34 mouse cellular contexts compared by ENCODE assay signal in genomic region chr5:46103350-46103749, GRCm38 (mm10).
"Had no signal": no experiment of that assay in that cellular context is flagged by ENCODE, and none has a peak within 500 bp of the region (broad histone marks: within the 10 kb centered on the region; RNA-seq: fewer than 3 reads in every experiment).

No protein-coding gene starts in this region.

- DNase-seq: heart, postnatal 10 days; heart, postnatal 14 days; heart, postnatal 36 days; heart, postnatal 4 days; kidney, adult 11 months; kidney, adult 18-20 months; kidney, adult 2 months; kidney, adult 8-10 months; kidney, adult 9 months; kidney, postnatal 10 days; kidney, postnatal 14 days; kidney, postnatal 25 days; kidney, postnatal 36 days; kidney, postnatal 4 days; layer of hippocampus, adult 9-11 months; layer of hippocampus, postnatal 36 days had no signal

- H3K27ac ChIP-seq: heart, embryonic 13.5 days; heart, embryonic 15.5 days; hindbrain, embryonic 10.5 days; hindbrain, embryonic 12.5 days; hindbrain, embryonic 13.5 days; hindbrain, embryonic 14.5 days; hindbrain, embryonic 15.5 days; hindbrain, postnatal 0 days; intestine, embryonic 15.5 days; kidney, embryonic 15.5 days; kidney, postnatal 0 days; layer of hippocampus, adult 2 months; left cerebral cortex, adult 2 months had no signal

- H3K27me3 ChIP-seq: heart, embryonic 12.5 days; heart, embryonic 13.5 days; heart, embryonic 15.5 days; hindbrain, embryonic 12.5 days; hindbrain, embryonic 13.5 days; hindbrain, embryonic 15.5 days; intestine, embryonic 15.5 days; kidney, embryonic 15.5 days had no signal

- H3K9ac ChIP-seq: heart, embryonic 12.5 days; heart, embryonic 13.5 days; heart, embryonic 15.5 days; hindbrain, embryonic 12.5 days; hindbrain, embryonic 13.5 days; hindbrain, embryonic 14.5 days; hindbrain, embryonic 15.5 days; intestine, embryonic 15.5 days; kidney, embryonic 15.5 days had no signal

- H3K9me3 ChIP-seq: heart, embryonic 12.5 days; heart, embryonic 13.5 days; heart, embryonic 15.5 days; hindbrain, embryonic 10.5 days; hindbrain, embryonic 12.5 days; hindbrain, embryonic 13.5 days; hindbrain, embryonic 15.5 days; intestine, embryonic 15.5 days; kidney, embryonic 15.5 days had no signal

- ATAC-seq: hindbrain, embryonic 16.5 days; hindbrain, postnatal 0 days; inflammation-experienced regulatory T-cells, adult 6 months; intestine, embryonic 15.5 days; intestine, embryonic 16.5 days; intestine, postnatal 0 days had no signal

- H3K36me3 ChIP-seq: heart, embryonic 12.5 days; heart, embryonic 13.5 days; heart, embryonic 15.5 days; hindbrain, embryonic 10.5 days; hindbrain, embryonic 12.5 days; hindbrain, embryonic 13.5 days; hindbrain, embryonic 15.5 days; intestine, embryonic 15.5 days; kidney, embryonic 15.5 days had no signal

- H3K4me2 ChIP-seq: heart, embryonic 12.5 days; heart, embryonic 13.5 days; heart, embryonic 15.5 days; hindbrain, embryonic 12.5 days; hindbrain, embryonic 13.5 days; hindbrain, embryonic 14.5 days; hindbrain, embryonic 15.5 days; intestine, embryonic 15.5 days; kidney, embryonic 15.5 days had no signal

- H3K4me3 ChIP-seq: heart, embryonic 12.5 days; heart, embryonic 13.5 days; heart, embryonic 15.5 days; hindbrain, embryonic 10.5 days; hindbrain, embryonic 12.5 days; hindbrain, embryonic 13.5 days; hindbrain, embryonic 15.5 days; intestine, embryonic 15.5 days; kidney, embryonic 15.5 days; layer of hippocampus, adult 2 months; left cerebral cortex, adult 2 months had no signal

- H3K4me1 ChIP-seq: heart, embryonic 12.5 days; heart, embryonic 13.5 days; heart, embryonic 15.5 days; hindbrain, embryonic 10.5 days; hindbrain, embryonic 12.5 days; hindbrain, embryonic 13.5 days; hindbrain, embryonic 15.5 days; intestine, embryonic 15.5 days; kidney, embryonic 15.5 days had no signal
